Mouse (Mus musculus) cerebellum, adult 2 months (tissue): ENCODE measurements around the gene Tigit.

Source experiments
- CTCF ChIP-seq: fragments of 200-500 bp; IDR thresholded peaks from 2 replicates; pipeline ENCODE4 v1.5.1; 2011; ENCODE audit warnings: low read depth, mild to moderate bottlenecking, control low read depth, low read length, moderate library complexity, borderline replicate concordance; ENCODE audit not compliant: insufficient read depth
- POLR2A ChIP-seq: fragments of 200-500 bp; IDR thresholded peaks from 2 replicates; pipeline ENCODE4 v1.6.1; 2011; ENCODE audit warnings: low read length, control low read depth, borderline replicate concordance; ENCODE audit not compliant: insufficient read depth

DNA sequence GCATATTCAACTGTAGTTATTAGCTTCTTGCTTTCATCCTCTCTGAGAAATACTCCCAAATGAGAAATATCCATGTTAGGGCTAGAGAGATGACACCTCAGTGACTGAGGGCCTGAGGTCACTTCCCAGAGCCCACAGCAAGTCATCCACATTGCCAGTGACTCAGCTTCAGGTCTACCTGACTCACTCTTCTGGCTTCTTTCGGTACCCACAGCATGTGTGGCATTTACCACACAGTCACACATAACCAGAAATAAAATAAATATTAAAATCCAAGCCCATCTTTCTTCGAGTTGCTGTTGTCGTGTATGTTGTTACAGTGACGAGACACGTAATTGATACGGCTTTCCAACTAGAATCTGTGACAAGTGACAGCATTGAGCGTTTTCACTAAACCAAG is 33.8 kb upstream of the Tigit start:
- TF ChIP-seq CTCF, result no peak
- no peak for TF ChIP-seq POLR2A
